8 mouse cellular contexts compared by ENCODE assay signal in genomic region chr6:85904642-85905061, GRCm38 (mm10). TPM values are rescaled to one million over a fixed set of nuclear protein-coding genes. Genes with fewer than 3 reads are reported as not detected.
DNase-seq lines count a peak whose midpoint lies in the region; ATAC-seq lines count a peak whose summit lies in the region.
"Not testable (repeated sequence)": the region's sequence is repeated elsewhere in the genome, so short reads cannot be mapped to it uniquely, and the experiment has no call there.

Gene Nat8f4, minus strand, starts transcription at chr6:85904884.

- 16% methylated on average over 20 of the region's 20 CpGs for WGBS in forebrain, embryonic 11.5 days
- 14% methylated on average over 20 of the region's 20 CpGs for WGBS in heart, embryonic 15.5 days
- 15% methylated on average over 20 of the region's 20 CpGs for WGBS in liver, embryonic 11.5 days
- WGBS in stomach, embryonic 14.5 days, result 16% methylated on average over 20 of the region's 20 CpGs

- H3K27ac ChIP-seq in forebrain, embryonic 11.5 days (ENCODE audit: low read depth, low read length); heart, embryonic 15.5 days; liver, embryonic 11.5 days (ENCODE audit: low read depth, low read length); stomach, embryonic 14.5 days (ENCODE audit: low read length): not testable (repeated sequence)

- not testable (repeated sequence) for H3K9me3 ChIP-seq in forebrain, embryonic 11.5 days (ENCODE audit: control insufficient read depth, low read length); heart, embryonic 15.5 days (replicated peaks); liver, embryonic 11.5 days (ENCODE audit: control insufficient read depth, low read length); stomach, embryonic 14.5 days (ENCODE audit: control insufficient read depth, low read depth, low read length)

- H3K27me3 ChIP-seq in forebrain, embryonic 11.5 days (ENCODE audit: control insufficient read depth, insufficient read depth, low read length); heart, embryonic 15.5 days; liver, embryonic 11.5 days (replicated peaks; ENCODE audit: control insufficient read depth, insufficient read depth, low read length); stomach, embryonic 14.5 days (ENCODE audit: control insufficient read depth, insufficient read depth, low read length): not testable (repeated sequence)

- ATAC-seq in CD4-positive, CD25-positive, alpha-beta regulatory T cell, adult 4 months, result peak; percentile 91
- peak; percentile 74 for ATAC-seq in forebrain, embryonic 11.5 days (replicated peaks; ENCODE audit: low FRiP score)
- ATAC-seq in heart, embryonic 15.5 days (replicated peaks; ENCODE audit: insufficient number of reproducible peaks, insufficient read depth, low FRiP score, low read depth), result 0 out of 2 replicates have a peak, but pooled peaks have one; percentile 30
- peak; percentile 82 for ATAC-seq in liver, embryonic 11.5 days (replicated peaks; ENCODE audit: low FRiP score)
- ATAC-seq in stomach, embryonic 14.5 days (ENCODE audit: insufficient number of reproducible peaks, insufficient read depth, low FRiP score, low read depth), result peak; percentile 81

- peak; percentile 30 for DNase-seq in c-Kit-positive CD71-positive TER-119-negative erythroid progenitor cells, embryonic 14.5 days (ENCODE audit: low read depth)
- DNase-seq in forebrain, embryonic 11.5 days (ENCODE audit: low spot score), result peak; percentile 76
- peak; percentile 84 for DNase-seq in kidney, postnatal 14 days
- DNase-seq in liver, embryonic 11.5 days (ENCODE audit: low spot score), result peak; percentile 57
- DNase-seq in naive thymus-derived CD4-positive, alpha-beta T cell, adult 2 months (ENCODE audit: low read depth), result peak; percentile 86

- peak within 1 kb of the TSS; percentile 19 for H3K4me3 ChIP-seq in forebrain, embryonic 11.5 days (ENCODE audit: low read depth, low read length)
- H3K4me3 ChIP-seq in heart, embryonic 15.5 days, result peak within 1 kb of the TSS; percentile 45
- H3K4me3 ChIP-seq in liver, embryonic 11.5 days (ENCODE audit: low read depth, low read length), result peak within 1 kb of the TSS; percentile 38
- peak within 1 kb of the TSS; percentile 12; the same call in 1 of the 2 replicates for H3K4me3 ChIP-seq in stomach, embryonic 14.5 days (ENCODE audit: low read depth, low read length)

- peak within 1 kb of the TSS; percentile 39 for H3K4me2 ChIP-seq in forebrain, embryonic 11.5 days (ENCODE audit: low read depth, low read length, severe bottlenecking)
- peak within 1 kb of the TSS; percentile 58 for H3K4me2 ChIP-seq in heart, embryonic 15.5 days
- H3K4me2 ChIP-seq in liver, embryonic 11.5 days, result peak within 1 kb of the TSS; percentile 49
- peak within 1 kb of the TSS; percentile 22; the same call in 1 of the 2 replicates for H3K4me2 ChIP-seq in stomach, embryonic 14.5 days (replicated peaks; ENCODE audit: low read depth, low read length)

- not testable (repeated sequence) for H3K4me1 ChIP-seq in forebrain, embryonic 11.5 days (replicated peaks; ENCODE audit: control insufficient read depth, insufficient read depth, low read length); heart, embryonic 15.5 days (replicated peaks); liver, embryonic 11.5 days (replicated peaks; ENCODE audit: control insufficient read depth, insufficient read depth, low read length); stomach, embryonic 14.5 days (ENCODE audit: control insufficient read depth, insufficient read depth, low read length)

- not testable (repeated sequence) for H3K36me3 ChIP-seq in forebrain, embryonic 11.5 days (ENCODE audit: control insufficient read depth, insufficient read depth, low read length); heart, embryonic 15.5 days; liver, embryonic 11.5 days (ENCODE audit: control insufficient read depth, insufficient read depth, low read length); stomach, embryonic 14.5 days (ENCODE audit: control insufficient read depth, insufficient read depth, low read length)

- H3K9ac ChIP-seq in forebrain, embryonic 11.5 days (ENCODE audit: low read length); heart, embryonic 15.5 days; liver, embryonic 11.5 days (ENCODE audit: low read depth, low read length); stomach, embryonic 14.5 days (replicated peaks; ENCODE audit: low read depth, low read length): not testable (repeated sequence)

RNA-seq across cellular contexts. Expression of gene Nat8f4, which starts in this region (rescaled TPM):
- polyA plus RNA-seq in CD4-positive, CD25-positive, alpha-beta regulatory T cell, adult 4 months (2017; shearing (Covaris generic)), result 1 to 10 TPM; 4.7 to 8.7 TPM
- 7.0 and 7.5 TPM in 2 replicates for polyA plus RNA-seq in forebrain, embryonic 11.5 days (2014; fragmentation: Nextera tagmentation; extraction: Ambion mirVana)
- polyA plus RNA-seq in heart, embryonic 15.5 days (2015; fragmentation: Nextera tagmentation; extraction: Ambion mirVana), result 2.0 TPM in 2 replicates
- 1.9 TPM in 2 replicates for polyA plus RNA-seq in liver, embryonic 11.5 days (2014; fragmentation: Nextera tagmentation; extraction: Ambion mirVana)
- 4.8 and 6.4 TPM in 2 replicates for polyA plus RNA-seq in stomach, embryonic 14.5 days (2014; fragmentation: Nextera tagmentation; extraction: Ambion mirVana)

Comparison
In these comparisons a context has a peak if more than half of its experiments do, and no peak if none do; other contexts are left out.
1. ATAC-seq: peak in every context shown above with its lines; median percentile 91 in CD4-positive, CD25-positive, alpha-beta regulatory T cell, adult 4 months; 82 in liver, embryonic 11.5 days; 81 in stomach, embryonic 14.5 days; 74 in forebrain, embryonic 11.5 days; 30 in heart, embryonic 15.5 days.
2. DNase-seq: peak in every context shown above with its lines; median percentile 86 in naive thymus-derived CD4-positive, alpha-beta T cell, adult 2 months; 84 in kidney, postnatal 14 days; 76 in forebrain, embryonic 11.5 days; 57 in liver, embryonic 11.5 days; 30 in c-Kit-positive CD71-positive TER-119-negative erythroid progenitor cells, embryonic 14.5 days.